Mouse (Mus musculus): ENCODE measurements around the gene Gm13278. TPM values are rescaled to one million over a fixed set of nuclear protein-coding genes. Genes with fewer than 3 reads are reported as not detected.
"Not testable (repeated sequence)": the region's sequence is repeated elsewhere in the genome, so short reads cannot be mapped to it uniquely, and the experiment has no call there.

Gene Gm13278
- not detected for total RNA-seq (2021)
- long read RNA-seq, experiment 1, result 0 reads
- long read RNA-seq, experiment 2, result 0 reads

DNA sequence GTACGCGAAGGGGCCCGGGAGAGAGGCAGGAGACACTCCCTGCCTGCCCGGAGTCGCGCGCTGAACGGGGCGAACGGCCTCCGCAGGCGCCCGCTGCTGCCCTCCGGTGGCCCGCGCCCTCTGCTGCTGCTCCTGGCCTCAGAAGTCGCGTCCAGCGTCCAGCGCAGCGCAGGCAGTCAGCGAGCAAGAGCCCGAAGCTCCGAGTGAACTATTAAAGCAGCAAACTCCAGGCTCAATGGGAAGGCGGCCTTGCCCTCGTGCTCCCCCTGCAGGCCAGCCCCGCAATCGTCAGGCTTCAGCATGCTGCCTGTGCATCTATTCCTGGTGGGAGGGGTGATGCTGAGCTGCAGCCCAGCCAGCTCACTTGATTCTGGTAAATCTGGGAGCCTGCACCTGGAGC lies at the start of gene Gm13278:
Gm13278 (plus strand) TSS at position 301 of the 400 bp plus-strand sequence.
- not testable (repeated sequence) for DNase-seq (ENCODE audit: low spot score in 2 of 2)

- no peak for DNase-seq (ENCODE audit: low spot score in 2 of 2)
These were observed 48.5 kb upstream of the Gm13278 start for GRCm38 (mm10) chr4:88742771-88743371.

DNA sequence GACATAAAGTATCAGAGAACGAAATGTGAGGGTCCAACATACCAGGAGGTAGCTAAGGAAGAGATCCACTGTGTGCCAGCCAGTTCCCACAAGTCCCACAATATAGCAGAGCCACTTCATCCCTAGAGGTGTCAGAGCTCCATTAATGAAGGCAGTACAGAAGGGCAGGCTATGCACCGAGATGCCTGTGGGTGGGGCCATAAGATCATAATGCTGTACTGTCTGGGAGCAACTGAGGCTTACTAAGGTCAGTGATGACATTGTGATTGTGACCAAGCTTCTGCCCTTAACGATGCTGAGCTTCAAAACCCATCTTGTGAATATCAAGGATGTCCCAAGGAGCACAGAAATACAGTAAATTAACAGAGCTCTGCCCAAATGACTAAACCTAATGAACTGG lies 47.1 kb upstream of the Gm13278 start:
- no peak for DNase-seq (ENCODE audit: low spot score in 2 of 2)

DNA sequence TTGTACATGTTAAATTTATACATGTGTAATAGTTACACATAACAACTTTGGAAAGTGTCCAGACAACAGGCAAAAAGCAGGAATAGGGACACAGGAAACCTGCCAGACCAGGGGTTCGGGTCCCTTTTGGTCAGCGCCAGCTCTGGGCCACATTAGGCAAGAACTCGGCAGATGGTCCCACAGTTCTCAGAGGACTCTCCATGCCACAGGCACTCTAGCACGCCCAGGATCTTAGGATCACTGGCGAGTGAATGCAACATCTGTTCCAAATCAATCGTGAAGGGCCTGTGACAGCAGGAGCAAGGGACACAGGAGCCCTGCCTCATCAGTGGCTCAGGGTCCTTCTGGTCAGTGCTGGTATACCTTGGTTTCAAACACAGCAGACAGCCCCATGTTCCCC lies 41.4 kb upstream of the Gm13278 start:
- no peak for DNase-seq (ENCODE audit: low spot score in 2 of 2)

DNA sequence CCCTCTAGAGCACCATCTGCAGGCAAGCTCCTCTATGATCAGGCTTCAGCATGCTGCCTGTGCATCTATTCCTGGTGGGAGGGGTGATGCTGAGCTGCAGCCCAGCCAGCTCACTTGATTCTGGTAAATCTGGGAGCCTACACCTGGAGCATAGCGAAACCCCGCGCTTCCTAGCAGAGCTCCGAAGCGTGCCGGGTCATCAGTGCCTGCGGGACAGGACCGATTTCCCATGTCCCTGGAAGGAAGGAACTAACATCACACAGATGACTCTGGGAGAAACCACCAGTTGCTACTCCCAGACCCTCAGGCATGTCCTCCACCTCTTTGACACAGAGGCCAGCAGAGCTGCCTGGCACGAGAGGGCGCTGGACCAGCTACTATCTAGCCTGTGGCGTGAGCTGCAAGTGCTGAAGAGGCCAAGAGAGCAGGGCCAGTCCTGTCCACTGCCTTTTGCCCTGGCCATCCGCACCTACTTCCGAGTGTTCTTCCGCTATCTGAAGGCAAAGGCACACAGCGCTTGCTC lies 36.5 kb upstream of the Gm13278 start, which contains the start of gene Gm13271:
Gm13271 (plus strand) TSS at position 51 of the 523 bp plus-strand sequence.
- DNase-seq (ENCODE audit: low spot score in 2 of 2), result peak; percentile 53 to 61

DNA sequence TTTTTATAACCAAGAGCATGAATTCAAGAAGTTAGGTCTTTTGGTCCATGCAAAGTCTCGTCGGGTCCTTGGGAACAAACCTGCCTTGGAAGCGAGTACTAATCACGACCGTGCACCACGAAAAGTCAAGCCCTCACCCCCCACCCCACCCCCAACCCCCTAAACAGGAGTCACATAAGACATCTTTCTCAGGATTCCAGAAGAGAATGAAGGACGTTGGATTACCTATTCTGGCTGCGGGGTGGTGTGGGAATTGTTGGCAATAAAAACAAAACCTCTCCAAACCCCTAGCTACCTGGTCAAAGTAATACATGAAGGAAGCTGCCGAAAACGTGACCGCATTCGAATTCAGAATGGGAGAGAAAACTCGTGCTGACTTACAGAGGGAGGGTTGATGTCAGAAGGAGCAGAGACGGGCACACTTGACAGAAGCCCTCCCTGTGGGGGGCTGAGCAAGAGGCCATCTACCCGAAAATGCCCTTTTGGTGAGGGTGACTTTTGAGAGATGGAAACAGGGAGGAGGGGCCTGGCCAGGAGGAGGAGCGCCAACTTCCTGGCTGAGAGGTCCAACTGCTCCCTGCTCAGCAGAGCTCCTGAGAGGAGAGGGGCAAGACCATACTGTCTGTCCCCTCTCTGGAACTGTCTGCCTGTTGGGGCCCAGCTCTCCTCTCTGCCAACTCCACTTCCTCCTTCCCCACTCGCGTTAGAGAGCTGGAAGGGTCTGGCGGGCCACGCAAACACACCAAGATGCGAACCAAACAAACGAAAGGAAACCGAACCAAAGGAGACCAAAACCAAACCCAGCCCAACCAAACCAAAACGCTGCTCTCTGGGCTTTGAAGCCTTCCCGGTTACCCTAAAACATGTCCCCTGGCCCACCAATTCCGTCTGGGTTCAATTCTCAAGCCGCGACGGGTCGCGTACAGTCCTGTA lies 34.5 kb upstream of the Gm13278 start:
- not testable (repeated sequence) for DNase-seq (ENCODE audit: low spot score in 2 of 2)

- peak; percentile 80 to 89 for DNase-seq (ENCODE audit: low spot score in 2 of 2)
These were observed 33.7 kb upstream of the Gm13278 start for GRCm38 (mm10) chr4:88757628-88758031.

- DNase-seq (ENCODE audit: low spot score in 2 of 2), result not testable (repeated sequence)
These were observed 32.6 kb upstream of the Gm13278 start for GRCm38 (mm10) chr4:88758751-88759150.

DNA sequence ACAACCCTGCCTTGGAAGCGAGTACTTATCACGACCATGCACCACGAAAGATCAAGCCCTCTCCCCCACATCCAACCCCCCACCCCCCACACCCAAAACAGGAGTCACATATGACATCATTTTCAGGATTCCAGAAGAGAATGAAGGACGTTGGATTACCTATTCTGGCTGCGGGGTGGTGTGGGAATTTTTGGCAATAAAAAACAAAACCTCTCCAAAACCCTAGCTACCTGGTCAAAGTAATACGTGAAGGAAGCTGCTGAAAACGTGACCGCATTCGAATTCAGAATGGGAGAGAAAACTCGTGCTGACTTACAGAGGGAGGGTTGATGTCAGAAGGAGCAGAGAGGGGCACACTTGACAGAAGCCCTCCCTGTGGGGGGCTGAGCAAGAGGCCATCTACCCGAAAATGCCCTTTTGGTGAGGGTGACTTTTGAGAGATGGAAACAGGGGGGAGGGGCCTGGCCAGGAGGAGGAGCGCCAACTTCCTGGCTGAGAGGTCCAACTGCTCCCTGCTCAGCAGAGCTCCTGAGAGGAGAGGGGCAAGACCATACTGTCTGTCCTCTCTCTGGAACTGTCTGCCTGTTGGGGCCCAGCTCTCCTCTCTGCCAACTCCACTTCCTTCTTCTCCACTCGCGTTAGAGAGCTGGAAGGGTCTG lies 31.6 kb upstream of the Gm13278 start, which contains the start of gene Gm13283:
Gm13283 (plus strand) TSS at position 510 of the 659 bp plus-strand sequence.
- DNase-seq (ENCODE audit: low spot score in 2 of 2), result not testable (repeated sequence)

DNA sequence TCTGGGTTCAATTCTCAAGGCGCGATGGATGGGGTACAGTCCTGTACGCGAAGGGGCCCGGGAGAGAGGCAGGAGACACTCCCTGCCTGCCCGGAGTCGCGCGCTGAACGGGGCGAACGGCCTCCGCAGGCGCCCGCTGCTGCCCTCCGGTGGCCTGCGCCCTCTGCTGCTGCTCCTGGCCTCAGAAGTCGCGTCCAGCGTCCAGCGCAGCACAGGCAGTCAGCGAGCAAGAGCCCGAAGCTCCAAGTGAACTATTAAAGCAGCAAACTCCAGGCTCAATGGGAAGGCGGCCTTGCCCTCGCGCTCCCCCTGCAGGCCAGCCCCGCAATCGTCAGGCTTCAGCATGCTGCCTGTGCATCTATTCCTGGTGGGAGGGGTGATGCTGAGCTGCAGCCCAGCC lies 30.9 kb upstream of the Gm13278 start:
- DNase-seq (ENCODE audit: low spot score in 2 of 2), result peak; percentile 34 to 36

GRCm38 (mm10) chr4:88761776-88762175 lies 29.6 kb upstream of the Gm13278 start:
- DNase-seq (ENCODE audit: low spot score in 2 of 2), result peak; percentile 52 to 56

- not testable (repeated sequence) for DNase-seq (ENCODE audit: low spot score in 2 of 2)
These were observed 29.0 kb upstream of the Gm13278 start for GRCm38 (mm10) chr4:88762341-88762740.

DNA sequence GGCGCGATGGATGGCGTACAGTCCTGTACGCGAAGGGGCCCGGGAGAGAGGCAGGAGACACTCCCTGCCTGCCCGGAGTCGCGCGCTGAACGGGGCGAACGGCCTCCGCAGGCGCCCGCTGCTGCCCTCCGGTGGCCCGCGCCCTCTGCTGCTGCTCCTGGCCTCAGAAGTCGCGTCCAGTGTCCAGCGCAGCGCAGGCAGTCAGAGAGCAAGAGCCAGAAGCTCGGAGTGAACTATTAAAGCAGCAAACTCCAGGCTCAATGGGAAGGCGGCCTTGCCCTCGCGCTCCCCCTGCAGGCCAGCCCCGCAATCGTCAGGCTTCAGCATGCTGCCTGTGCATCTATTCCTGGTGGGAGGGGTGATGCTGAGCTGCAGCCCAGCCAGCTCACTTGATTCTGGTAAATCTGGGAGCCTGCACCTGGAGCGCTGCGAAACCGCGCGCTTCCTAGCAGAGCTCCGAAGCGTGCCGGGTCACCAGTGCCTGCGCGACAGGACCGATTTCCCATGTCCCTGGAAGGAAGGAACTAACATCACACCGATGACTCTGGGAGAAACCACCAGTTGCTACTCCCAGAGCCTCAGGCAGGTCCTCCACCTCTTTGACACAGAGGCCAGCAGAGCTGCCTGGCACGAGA lies 27.8 kb upstream of the Gm13278 start:
- not testable (repeated sequence) for DNase-seq (ENCODE audit: low spot score in 2 of 2)

GRCm38 (mm10) chr4:88773534-88773933 lies 17.8 kb upstream of the Gm13278 start, which contains the start of gene Gm13290:
Gm13290 (plus strand) TSS chr4:88773834.
- not testable (repeated sequence) for DNase-seq (ENCODE audit: low spot score in 2 of 2)

DNA sequence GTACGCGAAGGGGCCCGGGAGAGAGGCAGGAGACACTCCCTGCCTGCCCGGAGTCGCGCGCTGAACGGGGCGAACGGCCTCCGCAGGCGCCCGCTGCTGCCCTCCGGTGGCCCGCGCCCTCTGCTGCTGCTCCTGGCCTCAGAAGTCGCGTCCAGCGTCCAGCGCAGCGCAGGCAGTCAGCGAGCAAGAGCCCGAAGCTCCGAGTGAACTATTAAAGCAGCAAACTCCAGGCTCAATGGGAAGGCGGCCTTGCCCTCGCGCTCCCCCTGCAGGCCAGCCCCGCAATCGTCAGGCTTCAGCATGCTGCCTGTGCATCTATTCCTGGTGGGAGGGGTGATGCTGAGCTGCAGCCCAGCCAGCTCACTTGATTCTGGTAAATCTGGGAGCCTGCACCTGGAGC lies 14.7 kb upstream of the Gm13278 start, which contains the start of gene Gm13289:
Gm13289 (plus strand) TSS at position 301 of the 400 bp plus-strand sequence.
- DNase-seq (ENCODE audit: low spot score in 2 of 2), result not testable (repeated sequence)

DNA sequence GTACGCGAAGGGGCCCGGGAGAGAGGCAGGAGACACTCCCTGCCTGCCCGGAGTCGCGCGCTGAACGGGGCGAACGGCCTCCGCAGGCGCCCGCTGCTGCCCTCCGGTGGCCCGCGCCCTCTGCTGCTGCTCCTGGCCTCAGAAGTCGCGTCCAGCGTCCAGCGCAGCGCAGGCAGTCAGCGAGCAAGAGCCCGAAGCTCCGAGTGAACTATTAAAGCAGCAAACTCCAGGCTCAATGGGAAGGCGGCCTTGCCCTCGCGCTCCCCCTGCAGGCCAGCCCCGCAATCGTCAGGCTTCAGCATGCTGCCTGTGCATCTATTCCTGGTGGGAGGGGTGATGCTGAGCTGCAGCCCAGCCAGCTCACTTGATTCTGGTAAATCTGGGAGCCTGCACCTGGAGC lies 11.8 kb upstream of the Gm13278 start, which contains the start of gene Gm13272:
Gm13272 (plus strand) TSS at position 301 of the 400 bp plus-strand sequence.
- not testable (repeated sequence) for DNase-seq (ENCODE audit: low spot score in 2 of 2)

GRCm38 (mm10) chr4:88780320-88780719 lies 11.0 kb upstream of the Gm13278 start:
- not testable (repeated sequence) for DNase-seq (ENCODE audit: low spot score in 2 of 2)

GRCm38 (mm10) chr4:88781831-88782230 lies 9.5 kb upstream of the Gm13278 start, which contains the start of gene Ifnz:
Ifnz (plus strand) TSS chr4:88782131.
- not testable (repeated sequence) for DNase-seq (ENCODE audit: low spot score in 2 of 2)

- DNase-seq (ENCODE audit: low spot score in 2 of 2), result not testable (repeated sequence)
These were observed 9.0 kb upstream of the Gm13278 start for GRCm38 (mm10) chr4:88782335-88782734.

- DNase-seq (ENCODE audit: low spot score in 2 of 2), result not testable (repeated sequence)
These were observed 5.9 kb upstream of the Gm13278 start, which contains the start of gene Gm13276 for GRCm38 (mm10) chr4:88785409-88785808. Gm13276 (plus strand) TSS chr4:88785709.

Measured in left cerebral cortex, adult 18-20 months (tissue).